Mouse (Mus musculus) B cell, adult 67 days (primary cell): ENCODE data around the gene Gm4791. TPM values are rescaled to one million over a fixed set of nuclear protein-coding genes. Genes with fewer than 3 reads are reported as not detected.

Experiments
- total RNA-seq, 2 experiments: library from RNA; stranded (reverse); gene quantifications; 4 replicates each; pipeline ENCODE4 v1.2.4; 2023

The Gm4791 gene
- total RNA-seq: not detected

GRCm38 (mm10) chr9:46998338-46998791 lies at the start of gene Gm4791:
Gm4791 (plus strand) TSS chr9:46998741.

